Mouse (Mus musculus): ENCODE data around the gene Elk3. TPM values are rescaled to one million over a fixed set of nuclear protein-coding genes. Genes with fewer than 3 reads are reported as not detected.

The Elk3 gene
- total RNA-seq, 1 experiment from 2014 or later = 30.0 TPM

- no peak for ATAC-seq (replicated peaks; ENCODE audit: low read depth, poor library complexity, severe bottlenecking)
Measured at GRCm38 (mm10) chr10:93248416-93248815, 62.5 kb downstream of the Elk3 start.

GRCm38 (mm10) chr10:93247902-93248301 lies 63.0 kb downstream of the Elk3 start:
- no peak for ATAC-seq (replicated peaks; ENCODE audit: low read depth, poor library complexity, severe bottlenecking)

- no peak for ATAC-seq (replicated peaks; ENCODE audit: low read depth, poor library complexity, severe bottlenecking)
Measured at GRCm38 (mm10) chr10:93247422-93247821, 63.5 kb downstream of the Elk3 start.

- peak; percentile 53 for ATAC-seq (replicated peaks; ENCODE audit: low read depth, poor library complexity, severe bottlenecking)
Measured at GRCm38 (mm10) chr10:93246185-93246920, 64.6 kb downstream of the Elk3 start.

GRCm38 (mm10) chr10:93244209-93244705 lies 66.7 kb downstream of the Elk3 start:
- no peak for ATAC-seq (replicated peaks; ENCODE audit: low read depth, poor library complexity, severe bottlenecking)

- no peak for ATAC-seq (replicated peaks; ENCODE audit: low read depth, poor library complexity, severe bottlenecking)
Measured at GRCm38 (mm10) chr10:93242861-93243260, 68.1 kb downstream of the Elk3 start.

GRCm38 (mm10) chr10:93242208-93242607 lies 68.7 kb downstream of the Elk3 start:
- no peak for ATAC-seq (replicated peaks; ENCODE audit: low read depth, poor library complexity, severe bottlenecking)

GRCm38 (mm10) chr10:93239201-93239806 lies 71.6 kb downstream of the Elk3 start:
- ATAC-seq (replicated peaks; ENCODE audit: low read depth, poor library complexity, severe bottlenecking) = no peak

GRCm38 (mm10) chr10:93234692-93235091 lies 76.2 kb downstream of the Elk3 start:
- 0 out of 2 replicates have a peak, but pooled peaks have one; percentile 36 for ATAC-seq (replicated peaks; ENCODE audit: low read depth, poor library complexity, severe bottlenecking)

GRCm38 (mm10) chr10:93233665-93234194 lies 77.2 kb downstream of the Elk3 start:
- no peak for ATAC-seq (replicated peaks; ENCODE audit: low read depth, poor library complexity, severe bottlenecking)

GRCm38 (mm10) chr10:93231893-93232292 lies 79.0 kb downstream of the Elk3 start:
- ATAC-seq (replicated peaks; ENCODE audit: low read depth, poor library complexity, severe bottlenecking) = no peak

GRCm38 (mm10) chr10:93231490-93231889 lies 79.4 kb downstream of the Elk3 start:
- no peak for ATAC-seq (replicated peaks; ENCODE audit: low read depth, poor library complexity, severe bottlenecking)

- peak; percentile 78 for ATAC-seq (replicated peaks; ENCODE audit: low read depth, poor library complexity, severe bottlenecking)
Measured at GRCm38 (mm10) chr10:93228401-93229007, 82.4 kb downstream of the Elk3 start.

- ATAC-seq (replicated peaks; ENCODE audit: low read depth, poor library complexity, severe bottlenecking) = no peak
Measured at GRCm38 (mm10) chr10:93227921-93228320, 83.0 kb downstream of the Elk3 start.

GRCm38 (mm10) chr10:93225751-93226150 lies 85.2 kb downstream of the Elk3 start:
- ATAC-seq (replicated peaks; ENCODE audit: low read depth, poor library complexity, severe bottlenecking) = peak; percentile 73

GRCm38 (mm10) chr10:93215051-93215763 lies 95.7 kb downstream of the Elk3 start:
- peak; percentile 71 for ATAC-seq (replicated peaks; ENCODE audit: low read depth, poor library complexity, severe bottlenecking)

GRCm38 (mm10) chr10:93214251-93214650 lies 96.7 kb downstream of the Elk3 start:
- ATAC-seq (replicated peaks; ENCODE audit: low read depth, poor library complexity, severe bottlenecking) = no peak

- ATAC-seq (replicated peaks; ENCODE audit: low read depth, poor library complexity, severe bottlenecking) = 0 out of 2 replicates have a peak, but pooled peaks have one; percentile 4
Measured at GRCm38 (mm10) chr10:93213339-93213738, 97.6 kb downstream of the Elk3 start.

GRCm38 (mm10) chr10:93212699-93213098 lies 98.2 kb downstream of the Elk3 start:
- ATAC-seq (replicated peaks; ENCODE audit: low read depth, poor library complexity, severe bottlenecking) = no peak

- ATAC-seq (replicated peaks; ENCODE audit: low read depth, poor library complexity, severe bottlenecking) = no peak
Measured at GRCm38 (mm10) chr10:93207176-93207575, 103.8 kb downstream of the Elk3 start.
